Mouse (Mus musculus): Measurements from ENCODE around the gene Gripap1. TPM values are rescaled to one million over a fixed set of nuclear protein-coding genes. Genes with fewer than 3 reads are reported as not detected.
A peak's percentile ranks its signal among the peaks of the same experiment; 100 is the strongest.

Gene Gripap1
- polyA plus RNA-seq, 1 experiment from 2014 or later: 41.9 TPM

MicroRNA genes within 50 kb of the gene (microRNA counts, 519-probe panel; counts per million panel counts)
- 2,615 counts per million, percentile 47 among the panel's probes with 10 or more counts for microRNA mmu-miR-1198

Small RNAs within 50 kb of the gene (microRNA-seq; reads per million reads assigned to microRNA genes)
- 27.7 reads per million, percentile 36 among the genes with 10 or more reads in this experiment for gene Mir1198

Other genes starting within 250 kb of the Gripap1 start
- gene Foxp3, start 216.1 kb upstream of the Gripap1 start, polyA plus RNA-seq (2015; fragmentation: Nextera tagmentation; extraction: Ambion mirVana): 0.11 TPM in 1 of 2 replicates, not detected in the other
- 1.4 and 1.5 TPM in 2 replicates for gene Ppp1r3f, start 215.5 kb upstream of the Gripap1 start, polyA plus RNA-seq (2015; fragmentation: Nextera tagmentation; extraction: Ambion mirVana)
- gene Ccdc22, start 184.2 kb upstream of the Gripap1 start, polyA plus RNA-seq (2015; fragmentation: Nextera tagmentation; extraction: Ambion mirVana): 29.9 and 30.2 TPM in 2 replicates
- gene Cacna1f, start 182.7 kb upstream of the Gripap1 start, polyA plus RNA-seq (2015; fragmentation: Nextera tagmentation; extraction: Ambion mirVana): 0.08 TPM in 1 of 2 replicates, not detected in the other
- gene Syp, start 151.3 kb upstream of the Gripap1 start, polyA plus RNA-seq (2015; fragmentation: Nextera tagmentation; extraction: Ambion mirVana): 2.6 and 3.2 TPM in 2 replicates
- gene Prickle3, start 132.5 kb upstream of the Gripap1 start, polyA plus RNA-seq (2015; fragmentation: Nextera tagmentation; extraction: Ambion mirVana): 11.5 and 11.8 TPM in 2 replicates
- gene Plp2, start 118.4 kb upstream of the Gripap1 start, polyA plus RNA-seq (2015; fragmentation: Nextera tagmentation; extraction: Ambion mirVana): 218 and 221 TPM in 2 replicates
- gene Magix, start 108.5 kb upstream of the Gripap1 start, polyA plus RNA-seq (2015; fragmentation: Nextera tagmentation; extraction: Ambion mirVana): 0.38 and 0.45 TPM in 2 replicates
- gene Gpkow, start 92.6 kb upstream of the Gripap1 start, polyA plus RNA-seq (2015; fragmentation: Nextera tagmentation; extraction: Ambion mirVana): 51.6 and 51.8 TPM in 2 replicates
- gene Wdr45, start 75.4 kb upstream of the Gripap1 start, polyA plus RNA-seq (2015; fragmentation: Nextera tagmentation; extraction: Ambion mirVana): 102 and 122 TPM in 2 replicates
- gene Gm45208, start 67.5 kb upstream of the Gripap1 start, polyA plus RNA-seq (2015; fragmentation: Nextera tagmentation; extraction: Ambion mirVana): 0.72 and 1.7 TPM in 2 replicates
- 54.7 and 60.6 TPM in 2 replicates for gene Praf2, start 61.3 kb upstream of the Gripap1 start, polyA plus RNA-seq (2015; fragmentation: Nextera tagmentation; extraction: Ambion mirVana)
- gene Ccdc120, start 38.9 kb upstream of the Gripap1 start, polyA plus RNA-seq (2015; fragmentation: Nextera tagmentation; extraction: Ambion mirVana): 25.1 and 27.0 TPM in 2 replicates
- gene Tfe3, start 27.2 kb upstream of the Gripap1 start, polyA plus RNA-seq (2015; fragmentation: Nextera tagmentation; extraction: Ambion mirVana): 27.1 and 28.0 TPM in 2 replicates
- gene Kcnd1, start 32.5 kb downstream of the Gripap1 start, polyA plus RNA-seq (2015; fragmentation: Nextera tagmentation; extraction: Ambion mirVana): 1.1 TPM in 2 replicates
- 33.8 and 36.7 TPM in 2 replicates for gene Otud5, start 51.6 kb downstream of the Gripap1 start, polyA plus RNA-seq (2015; fragmentation: Nextera tagmentation; extraction: Ambion mirVana)
- 11.4 and 15.0 TPM in 2 replicates for gene Pim2, start 88.5 kb downstream of the Gripap1 start, polyA plus RNA-seq (2015; fragmentation: Nextera tagmentation; extraction: Ambion mirVana)
- gene Slc35a2, start 94.3 kb downstream of the Gripap1 start, polyA plus RNA-seq (2015; fragmentation: Nextera tagmentation; extraction: Ambion mirVana): 40.9 and 42.7 TPM in 2 replicates
- 106 and 119 TPM in 2 replicates for gene Pqbp1, start 109.5 kb downstream of the Gripap1 start, polyA plus RNA-seq (2015; fragmentation: Nextera tagmentation; extraction: Ambion mirVana)
- 156 and 157 TPM in 2 replicates for gene Timm17b, start 109.6 kb downstream of the Gripap1 start, polyA plus RNA-seq (2015; fragmentation: Nextera tagmentation; extraction: Ambion mirVana)
- gene Gm10491, start 118.1 kb downstream of the Gripap1 start, polyA plus RNA-seq (2015; fragmentation: Nextera tagmentation; extraction: Ambion mirVana): not detected in 2 replicates
- gene Gm10490, start 119.8 kb downstream of the Gripap1 start, polyA plus RNA-seq (2015; fragmentation: Nextera tagmentation; extraction: Ambion mirVana): not detected in 2 replicates
- gene Pcsk1n, start 130.1 kb downstream of the Gripap1 start, polyA plus RNA-seq (2015; fragmentation: Nextera tagmentation; extraction: Ambion mirVana): 0.94 and 1.3 TPM in 2 replicates
- gene Eras, start 138.8 kb downstream of the Gripap1 start, polyA plus RNA-seq (2015; fragmentation: Nextera tagmentation; extraction: Ambion mirVana): not detected in 2 replicates
- gene Hdac6, start 158.1 kb downstream of the Gripap1 start, polyA plus RNA-seq (2015; fragmentation: Nextera tagmentation; extraction: Ambion mirVana): 25.0 and 26.5 TPM in 2 replicates
- gene Gata1, start 188.3 kb downstream of the Gripap1 start, polyA plus RNA-seq (2015; fragmentation: Nextera tagmentation; extraction: Ambion mirVana): 1.1 and 2.8 TPM in 2 replicates
- not detected in 2 replicates for gene Glod5, start 228.7 kb downstream of the Gripap1 start, polyA plus RNA-seq (2015; fragmentation: Nextera tagmentation; extraction: Ambion mirVana)